Mouse (Mus musculus) ES-E14 (cell line): ENCODE data around the gene Pi4kb.

Experiments used
- MAFK ChIP-seq: IDR thresholded peaks from 2 replicates; pipeline ENCODE4 v1.6.1; 2014; ENCODE audit warnings: mild to moderate bottlenecking, low read depth, low read length, inconsistent platforms; ENCODE audit not compliant: insufficient read depth
- ZC3H11A ChIP-seq: IDR thresholded peaks from 2 replicates; pipeline ENCODE4 v1.6.1; 2012; ENCODE audit warnings: low read depth, mild to moderate bottlenecking, inconsistent platforms, low read length, borderline replicate concordance

DNA sequence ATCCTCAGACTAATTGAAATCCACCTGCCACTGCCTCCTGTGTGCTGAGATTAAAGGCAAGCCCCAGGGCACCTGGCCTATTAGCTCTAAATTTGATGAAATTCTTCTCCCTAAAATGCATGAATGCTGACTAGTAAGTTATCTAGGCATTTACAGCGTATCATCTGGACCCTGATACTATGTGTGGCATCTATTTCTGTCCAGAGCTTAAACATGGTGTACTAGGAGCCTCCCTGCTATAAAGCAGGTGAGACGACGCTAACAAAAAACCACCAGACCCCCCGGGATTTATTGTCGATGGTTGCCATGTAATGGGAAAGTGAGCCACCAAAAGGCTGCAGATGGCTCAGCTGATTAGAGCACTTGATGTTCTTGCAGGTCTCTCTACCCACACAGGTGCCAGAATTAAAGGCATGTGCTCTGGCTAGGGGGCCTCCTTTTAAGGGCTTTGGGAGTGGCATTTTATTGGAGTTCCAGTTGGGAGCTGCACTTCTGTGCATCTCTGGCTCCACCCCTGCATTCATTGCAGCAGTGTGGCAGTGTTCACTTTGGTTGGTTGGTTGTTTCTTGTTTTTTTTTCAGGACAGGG is 52.6 kb downstream of the Pi4kb start:
- TF ChIP-seq MAFK (no peak), ZC3H11A (no peak)
